Mouse (Mus musculus): ENCODE results near the gene Hdac5. TPM values are rescaled to one million over a fixed set of nuclear protein-coding genes. Genes with fewer than 3 reads are reported as not detected.

Gene Hdac5
- polyA plus RNA-seq, 1 experiment from 2014 or later: 65.6 TPM

DNA sequence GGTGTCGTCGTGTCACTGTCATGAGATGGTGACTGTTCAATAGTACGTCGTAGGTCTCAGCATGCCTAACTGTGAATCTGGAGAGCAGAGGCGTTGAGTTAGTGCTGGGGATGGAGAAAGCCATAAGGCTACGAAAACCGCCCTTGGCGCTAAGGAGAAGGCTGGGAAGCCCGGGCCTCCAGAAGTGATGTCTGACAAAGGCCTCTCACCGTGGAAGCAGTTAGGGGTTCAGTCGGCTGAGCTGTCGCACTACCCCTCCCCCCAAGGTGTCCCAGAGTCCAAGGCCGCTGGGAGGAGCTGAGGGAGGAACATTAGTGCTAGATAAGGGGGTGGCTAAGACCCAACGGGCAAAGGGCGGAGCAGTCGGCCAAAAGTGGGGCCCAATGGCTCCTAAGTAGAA lies 84.0 kb downstream of the Hdac5 start:
- peak overlapping the region; percentile 30; the same call in 1 of the 2 replicates for H3K4me2 ChIP-seq (replicated peaks; ENCODE audit: low read depth, low read length)
- no peak for ATAC-seq
- H3K36me3 ChIP-seq (ENCODE audit: insufficient read depth, low read length): no peaks in the 10 kb centered on the region
- H3K9me3 ChIP-seq (ENCODE audit: low read length): no peaks in the 10 kb centered on the region
- H3K4me3 ChIP-seq (ENCODE audit: low read depth, low read length): peak overlapping the region; percentile 10; the same call in 1 of the 2 replicates
- H3K4me1 ChIP-seq (ENCODE audit: insufficient read depth, low read depth, low read length): no peaks in the 10 kb centered on the region
- no peak for DNase-seq (ENCODE audit: low spot score)
- no peak overlapping the region for H3K27ac ChIP-seq (ENCODE audit: low read length)
- TF ChIP-seq EP300 (IDR thresholded peaks at IDR 0.05): no peak
- TF ChIP-seq CTCF (IDR thresholded peaks at IDR 0.05): no peak
- peaks cover 44% of the 10 kb centered on the region for H3K27me3 ChIP-seq (replicated peaks; ENCODE audit: insufficient read depth, low read length)
- no peak overlapping the region for H3K9ac ChIP-seq (replicated peaks; ENCODE audit: low read depth)
- 5% methylated on average over 16 of the region's 16 CpGs for WGBS

DNA sequence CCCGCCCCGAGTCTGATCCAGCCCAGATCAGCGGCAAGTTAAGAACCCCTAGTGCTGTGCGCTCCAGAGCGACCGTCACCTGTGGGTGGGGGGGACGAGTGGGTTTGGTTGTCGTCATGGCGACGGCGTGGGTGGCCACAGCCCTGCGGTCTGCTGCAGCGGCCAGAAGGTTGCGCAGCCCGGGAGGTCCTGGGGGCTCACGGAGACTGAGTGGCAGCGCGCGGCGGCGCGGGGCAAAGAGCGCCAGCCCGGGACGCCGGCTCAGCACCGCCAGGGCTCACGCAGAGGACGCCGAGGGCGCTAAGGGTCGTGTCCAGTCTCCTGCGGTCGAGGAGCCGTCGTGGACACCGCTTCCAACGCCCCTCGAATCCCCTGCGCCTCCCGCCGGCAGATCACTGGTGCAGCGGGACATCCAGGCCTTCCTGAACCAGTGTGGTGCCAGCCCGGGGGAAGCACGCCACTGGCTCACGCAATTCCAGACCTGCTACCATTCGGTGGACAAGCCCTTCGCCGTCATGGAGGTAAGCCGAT lies 84.4 kb downstream of the Hdac5 start, which contains the start of gene Nags:
Gene Nags, plus strand, starts transcription at position 43 of the 531 bp plus-strand sequence.
- H3K27me3 ChIP-seq (replicated peaks; ENCODE audit: insufficient read depth, low read length): peaks cover 44% of the 10 kb centered on the region
- no peaks in the 10 kb centered on the region for H3K36me3 ChIP-seq (ENCODE audit: insufficient read depth, low read length)
- H3K4me1 ChIP-seq (ENCODE audit: insufficient read depth, low read depth, low read length): no peaks in the 10 kb centered on the region
- no peak for DNase-seq (ENCODE audit: low spot score)
- ATAC-seq: peak; percentile 43
- WGBS: 1% methylated on average over 44 of the region's 50 CpGs
- no peak within 1 kb of the TSS for H3K27ac ChIP-seq (ENCODE audit: low read length)
- no peak for TF ChIP-seq CTCF (IDR thresholded peaks at IDR 0.05)
- no peak for TF ChIP-seq EP300 (IDR thresholded peaks at IDR 0.05)
- peak within 1 kb of the TSS; percentile 30; the same call in 1 of the 2 replicates for H3K4me2 ChIP-seq (replicated peaks; ENCODE audit: low read depth, low read length)
- H3K9ac ChIP-seq (replicated peaks; ENCODE audit: low read depth): no peak within 1 kb of the TSS
- no peaks in the 10 kb centered on the region for H3K9me3 ChIP-seq (ENCODE audit: low read length)
- peak within 1 kb of the TSS; percentile 10 for H3K4me3 ChIP-seq (ENCODE audit: low read depth, low read length)

DNA sequence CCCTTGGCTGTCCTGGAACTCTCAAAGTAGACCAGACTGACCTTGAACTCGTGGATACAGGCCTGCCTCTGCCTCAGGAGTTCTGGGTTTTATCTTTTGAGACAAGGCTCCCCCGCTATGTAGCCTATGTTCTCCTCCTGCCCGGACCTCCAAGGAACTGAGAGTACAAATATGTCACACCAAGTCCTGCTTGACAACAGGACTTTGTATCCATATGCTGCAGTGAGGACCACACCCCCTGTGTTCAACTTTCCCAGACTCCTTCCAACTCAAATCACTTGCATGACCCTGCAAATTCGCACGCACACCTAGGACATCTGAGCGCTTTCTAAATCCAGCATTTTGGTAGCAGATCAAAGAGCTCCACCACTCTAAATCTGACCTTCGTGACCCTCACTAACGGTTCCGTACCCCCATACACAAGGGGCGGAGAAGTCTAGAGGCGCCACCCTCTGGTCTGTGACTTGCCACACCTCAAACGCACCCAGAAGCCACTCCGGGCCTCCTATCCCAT lies 85.0 kb downstream of the Hdac5 start:
- TF ChIP-seq CTCF (IDR thresholded peaks at IDR 0.05): no peak
- H3K9me3 ChIP-seq (ENCODE audit: low read length): no peaks in the 10 kb centered on the region
- WGBS: 24% methylated on average over 13 of the region's 13 CpGs
- no peak overlapping the region for H3K27ac ChIP-seq (ENCODE audit: low read length)
- no peak for DNase-seq (ENCODE audit: low spot score)
- H3K4me1 ChIP-seq (ENCODE audit: insufficient read depth, low read depth, low read length): no peaks in the 10 kb centered on the region
- peaks cover 44% of the 10 kb centered on the region for H3K27me3 ChIP-seq (replicated peaks; ENCODE audit: insufficient read depth, low read length)
- H3K36me3 ChIP-seq (ENCODE audit: insufficient read depth, low read length): no peaks in the 10 kb centered on the region
- H3K4me2 ChIP-seq (replicated peaks; ENCODE audit: low read depth, low read length): peak overlapping the region; percentile 30; the same call in 1 of the 2 replicates
- H3K9ac ChIP-seq (replicated peaks; ENCODE audit: low read depth): no peak overlapping the region
- ATAC-seq: no peak
- peak overlapping the region; percentile 10 for H3K4me3 ChIP-seq (ENCODE audit: low read depth, low read length)

Small RNA genes lying within 50 kb of the gene (microRNA-seq; reads per million reads assigned to microRNA genes)
- gene Mir8101: not detected

Other genes with a start within 250 kb of the Hdac5 start
- 0.20 TPM in 1 of 2 replicates, not detected in the other for gene Cfap97d1, start 245.9 kb downstream of the Hdac5 start, polyA plus RNA-seq (2015; fragmentation: Nextera tagmentation; extraction: Ambion mirVana)
- gene Dusp3, start 243.2 kb downstream of the Hdac5 start, polyA plus RNA-seq (2015; fragmentation: Nextera tagmentation; extraction: Ambion mirVana): 78.2 and 80.0 TPM in 2 replicates
- 0.84 and 2.2 TPM in 2 replicates for gene Mpp3, start 201.7 kb downstream of the Hdac5 start, polyA plus RNA-seq (2015; fragmentation: Nextera tagmentation; extraction: Ambion mirVana)
- gene Cd300lg, start 188.7 kb downstream of the Hdac5 start, polyA plus RNA-seq (2015; fragmentation: Nextera tagmentation; extraction: Ambion mirVana): 2.1 and 2.4 TPM in 2 replicates
- 3.9 TPM in 2 replicates for gene Mpp2, start 141.7 kb downstream of the Hdac5 start, polyA plus RNA-seq (2015; fragmentation: Nextera tagmentation; extraction: Ambion mirVana)
- gene Ppy, start 128.8 kb downstream of the Hdac5 start, polyA plus RNA-seq (2015; fragmentation: Nextera tagmentation; extraction: Ambion mirVana): 2.6 and 4.2 TPM in 2 replicates
- gene Pyy, start 122.3 kb downstream of the Hdac5 start, polyA plus RNA-seq (2015; fragmentation: Nextera tagmentation; extraction: Ambion mirVana): not detected in 2 replicates
- gene Nags, start 84.7 kb downstream of the Hdac5 start, polyA plus RNA-seq (2015; fragmentation: Nextera tagmentation; extraction: Ambion mirVana): 0.91 and 1.4 TPM in 2 replicates
- gene Tmem101, start 73.8 kb downstream of the Hdac5 start, polyA plus RNA-seq (2015; fragmentation: Nextera tagmentation; extraction: Ambion mirVana): 17.6 and 18.9 TPM in 2 replicates
- 74.7 and 79.9 TPM in 2 replicates for gene Lsm12, start 44.9 kb downstream of the Hdac5 start, polyA plus RNA-seq (2015; fragmentation: Nextera tagmentation; extraction: Ambion mirVana)
- 15.8 and 16.7 TPM in 2 replicates for gene G6pc3, start 40.5 kb downstream of the Hdac5 start, polyA plus RNA-seq (2015; fragmentation: Nextera tagmentation; extraction: Ambion mirVana)
- gene BC030867, start 18.7 kb upstream of the Hdac5 start, polyA plus RNA-seq (2015; fragmentation: Nextera tagmentation; extraction: Ambion mirVana): 0.88 and 1.3 TPM in 2 replicates
- not detected in 2 replicates for gene Asb16, start 38.6 kb upstream of the Hdac5 start, polyA plus RNA-seq (2015; fragmentation: Nextera tagmentation; extraction: Ambion mirVana)
- gene Tmub2, start 54.8 kb upstream of the Hdac5 start, polyA plus RNA-seq (2015; fragmentation: Nextera tagmentation; extraction: Ambion mirVana): 46.1 and 47.4 TPM in 2 replicates
- gene Atxn7l3, start 66.5 kb upstream of the Hdac5 start, polyA plus RNA-seq (2015; fragmentation: Nextera tagmentation; extraction: Ambion mirVana): 9.6 and 10.2 TPM in 2 replicates
- 53.7 and 60.9 TPM in 2 replicates for gene Ubtf, start 89.6 kb upstream of the Hdac5 start, polyA plus RNA-seq (2015; fragmentation: Nextera tagmentation; extraction: Ambion mirVana)
- gene Slc4a1, start 136.0 kb upstream of the Hdac5 start, polyA plus RNA-seq (2015; fragmentation: Nextera tagmentation; extraction: Ambion mirVana): 9.7 and 9.8 TPM in 2 replicates
- gene Rundc3a, start 163.2 kb upstream of the Hdac5 start, polyA plus RNA-seq (2015; fragmentation: Nextera tagmentation; extraction: Ambion mirVana): 1.7 and 1.9 TPM in 2 replicates
- gene Slc25a39, start 177.8 kb upstream of the Hdac5 start, polyA plus RNA-seq (2015; fragmentation: Nextera tagmentation; extraction: Ambion mirVana): 214 TPM in 2 replicates
- gene Grn, start 200.1 kb upstream of the Hdac5 start, polyA plus RNA-seq (2015; fragmentation: Nextera tagmentation; extraction: Ambion mirVana): 215 and 223 TPM in 2 replicates
- gene Fam171a2, start 217.5 kb upstream of the Hdac5 start, polyA plus RNA-seq (2015; fragmentation: Nextera tagmentation; extraction: Ambion mirVana): 3.2 and 3.4 TPM in 2 replicates
- 13.0 and 14.9 TPM in 2 replicates for gene Itga2b, start 240.0 kb upstream of the Hdac5 start, polyA plus RNA-seq (2015; fragmentation: Nextera tagmentation; extraction: Ambion mirVana)